Mouse (Mus musculus) Patski (cell line): Measurements from ENCODE around the gene Ugt1a5. TPM values are rescaled to one million over a fixed set of nuclear protein-coding genes. Genes with fewer than 3 reads are reported as not detected.
A peak's percentile ranks its signal among the peaks of the same experiment; 100 is the strongest.
"Not testable (repeated sequence)": the region's sequence is repeated elsewhere in the genome, so short reads cannot be mapped to it uniquely, and the experiment has no call there.

Source experiments
- ATAC-seq: fragments of 100-300 bp; one replicate; pipeline ENCODE4 v1.8.0; 2021
- CTCF ChIA-PET: fragments of 350-600 bp; sonication (Branson Sonifier 250); formaldehyde crosslinking; loops from one replicate; lab custom pipeline; 2022; ENCODE audit warnings: inconsistent platforms; lab: Charles Lee
- POLR2A ChIA-PET: fragments of 350-600 bp; sonication (Branson Sonifier 250); formaldehyde crosslinking; loops from one replicate; lab custom pipeline; 2022; ENCODE audit warnings: antibody characterized with exemption, inconsistent platforms; lab: Charles Lee
- DNase-seq: peaks from one replicate; pipeline ENCODE4 v3.0.0-alpha.2; 2011; ENCODE audit warnings: low read depth, low spot score
- H3K27me3 ChIP-seq: fragments of 371-371 bp; one replicate; pipeline ENCODE4 v1.5.1; 2021
- CTCF ChIP-seq: fragments of 100-300 bp; IDR thresholded peaks from one replicate; pipeline ENCODE4 v1.5.1; 2021
- in situ Hi-C: fragments of 300-500 bp; cut with MboI; formaldehyde crosslinking; loops from 3 replicates; pipeline ENCODE4 v1.11.1; 2018; ENCODE audit warnings: low pct_unique_long_range_greater_than_20kb, mixed read lengths
- polyA plus RNA-seq: library from polyadenylated mRNA; unstranded; gene quantifications from one replicate; pipeline ENCODE4 v1.2.3, GENCODE M21; 2021

Ugt1a5 gene
- polyA plus RNA-seq, 1 experiment from 2014 or later, result not detected

- in situ Hi-C loops, result no loop called here
- POLR2A ChIA-PET, result no interaction called here
- ATAC-seq, result no peak
Measured at GRCm38 (mm10) chr1:88138145-88138544, 27.7 kb upstream of the Ugt1a5 start.

DNA sequence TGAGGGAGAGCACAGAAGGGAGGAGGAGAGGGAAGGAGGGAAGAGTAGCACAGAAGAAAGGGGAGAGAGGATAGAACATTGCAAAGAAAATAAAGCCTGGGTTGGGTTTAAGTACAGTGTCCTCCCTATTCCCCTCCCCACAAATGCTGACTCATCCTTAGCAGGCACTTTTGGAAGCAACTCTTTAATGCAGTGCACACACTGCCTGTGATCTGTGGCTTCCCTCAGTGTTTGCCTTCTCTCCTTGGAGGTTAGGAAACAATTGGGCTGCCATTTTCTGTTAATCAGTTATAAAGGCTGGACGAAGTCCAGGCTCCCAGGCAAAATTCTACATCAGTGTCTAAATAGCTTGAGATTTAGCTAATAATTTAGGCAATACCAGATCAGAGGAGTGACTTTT is 25.3 kb upstream of the Ugt1a5 start:
- DNase-seq, H3K27me3 ChIP-seq, in situ Hi-C loops, POLR2A ChIA-PET, CTCF ChIA-PET: not testable (repeated sequence)
- ATAC-seq, result peak; percentile 75

More at GRCm38 (mm10) chr1:88138145-88138544, 27.7 kb upstream of the Ugt1a5 start:
- CTCF ChIA-PET, result interaction anchor here (1.4 kb wide), 1 partner anchor 19 kb away, joined by 3 read pairs; no protein-coding TSS in a partner anchor
- no peak for TF ChIP-seq CTCF
- H3K27me3 ChIP-seq, result no peaks in the 10 kb centered on the region
- no peak for DNase-seq

DNA sequence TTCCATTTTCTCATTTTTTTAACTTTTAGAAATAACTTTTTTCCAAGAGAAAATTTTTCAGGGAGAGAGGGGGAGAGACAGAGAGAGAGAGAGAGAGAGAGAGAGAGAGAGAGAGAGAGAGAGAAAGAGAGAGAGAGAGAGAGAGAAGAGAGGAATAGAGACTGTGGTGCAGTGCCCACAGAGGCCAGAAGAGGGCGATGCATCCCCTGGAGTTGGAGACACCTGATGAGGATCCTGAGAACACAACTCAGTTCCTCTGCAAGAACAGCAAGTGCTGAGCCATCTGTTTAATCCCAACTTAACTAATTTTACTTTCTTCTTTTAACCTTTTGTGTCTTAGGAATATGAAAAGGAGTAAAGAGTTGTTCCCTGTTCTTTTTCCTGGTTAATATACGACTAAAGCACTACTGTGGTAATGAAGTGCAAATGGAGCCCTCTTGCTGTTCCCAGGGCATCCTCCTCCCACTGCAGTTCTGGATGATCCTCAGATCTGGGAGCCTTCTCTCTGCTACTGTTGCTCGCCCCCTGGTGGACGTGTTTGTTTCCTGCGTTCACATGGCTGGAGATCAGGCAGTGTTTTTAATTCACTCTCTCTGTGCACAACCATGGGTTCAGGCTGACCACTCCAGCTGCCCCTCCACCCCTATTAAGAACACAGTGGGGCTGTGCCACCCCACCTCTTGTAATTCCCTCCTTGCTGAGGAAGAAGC is 21.7 kb upstream of the Ugt1a5 start:
- H3K27me3 ChIP-seq, in situ Hi-C loops, DNase-seq: not testable (repeated sequence)
- ChIA-PET POLR2A (interaction anchor here (0.6 kb wide), 1 partner anchor 25 kb away, joined by 4 read pairs; no protein-coding TSS in a partner anchor), CTCF (interaction anchor here (0.8 to 1.9 kb wide), 2 partner anchors 11 to 139 kb away, joined by 3 to 5 read pairs; no protein-coding TSS in a partner anchor)
- peak; percentile 64 for TF ChIP-seq CTCF
- peak; percentile 55 for ATAC-seq

- H3K27me3 ChIP-seq, in situ Hi-C loops, CTCF ChIA-PET, ATAC-seq, DNase-seq, POLR2A ChIA-PET: not testable (repeated sequence)
- TF ChIP-seq CTCF, result peak; percentile 48
Measured at GRCm38 (mm10) chr1:88145278-88145677, 20.5 kb upstream of the Ugt1a5 start.

GRCm38 (mm10) chr1:88150133-88150532 is 15.7 kb upstream of the Ugt1a5 start:
- ATAC-seq, POLR2A ChIA-PET, H3K27me3 ChIP-seq, DNase-seq: not testable (repeated sequence)
- CTCF ChIA-PET, result interaction anchor here (1.8 to 2.4 kb wide), 2 partner anchors 128 to 138 kb away, joined by 4 to 9 read pairs; partner anchors contain the start of genes Hjurp and Trpm8
- TF ChIP-seq CTCF, result peak; percentile 55
- in situ Hi-C loops, result loop anchor here (5.0 kb wide), 1 partner anchor 127 kb away; the partner anchor contains the start of genes Hjurp and Trpm8

- H3K27me3 ChIP-seq, result no peaks in the 10 kb centered on the region
- ChIA-PET POLR2A (no interaction called here), CTCF (no interaction called here)
- DNase-seq, result no peak
- no peak for TF ChIP-seq CTCF
- in situ Hi-C loops, result no loop called here
- ATAC-seq, result no peak
Measured at GRCm38 (mm10) chr1:88158430-88158829, 7.4 kb upstream of the Ugt1a5 start.

DNA sequence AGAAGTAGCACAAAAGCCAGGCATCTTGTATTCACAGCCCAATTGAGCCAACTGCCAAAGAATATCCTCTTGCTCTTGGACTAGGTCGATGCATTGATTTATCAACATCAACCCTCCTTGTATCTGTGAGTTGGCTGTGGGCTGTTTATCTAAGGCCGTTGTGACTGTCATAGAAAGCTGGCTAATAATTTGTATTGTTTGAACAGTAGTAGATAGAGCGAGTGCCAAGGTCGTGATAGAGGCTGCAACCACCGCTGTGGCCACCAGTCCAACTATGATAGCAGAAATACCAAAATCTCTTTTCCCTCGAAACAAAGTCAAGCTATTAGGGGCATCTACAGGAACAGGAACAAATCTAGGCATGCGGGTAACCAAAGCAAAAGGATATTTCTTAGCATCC is 6.4 kb downstream of the Ugt1a5 start:
- H3K27me3 ChIP-seq, DNase-seq, CTCF ChIA-PET, in situ Hi-C loops, ATAC-seq, POLR2A ChIA-PET: not testable (repeated sequence)

DNA sequence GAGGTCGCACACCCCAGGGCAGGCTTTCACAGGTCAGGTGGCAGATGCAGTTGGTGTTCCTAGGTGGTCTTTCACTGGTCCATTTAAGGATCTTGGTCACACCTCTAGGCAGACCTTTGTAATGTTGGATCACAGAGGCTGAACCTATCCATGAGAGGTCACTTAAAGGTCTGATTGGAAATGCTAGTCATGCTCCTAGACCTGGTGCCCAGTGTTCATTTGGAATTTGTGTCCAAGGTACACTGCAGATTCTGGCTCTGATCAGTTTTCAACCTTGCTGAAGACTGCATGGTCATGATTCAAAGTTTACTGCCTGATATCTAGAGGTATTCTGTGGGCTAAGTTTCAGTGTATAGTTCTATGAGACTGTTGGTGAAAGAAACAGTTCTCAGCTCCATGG is 13.8 kb downstream of the Ugt1a5 start:
- peaks cover 4% of the 10 kb centered on the region for H3K27me3 ChIP-seq
- in situ Hi-C loops, result no loop called here
- POLR2A ChIA-PET, result no interaction called here
- ATAC-seq (no peak), DNase-seq (no peak)
- no peak for TF ChIP-seq CTCF
- CTCF ChIA-PET, result no interaction called here

DNA sequence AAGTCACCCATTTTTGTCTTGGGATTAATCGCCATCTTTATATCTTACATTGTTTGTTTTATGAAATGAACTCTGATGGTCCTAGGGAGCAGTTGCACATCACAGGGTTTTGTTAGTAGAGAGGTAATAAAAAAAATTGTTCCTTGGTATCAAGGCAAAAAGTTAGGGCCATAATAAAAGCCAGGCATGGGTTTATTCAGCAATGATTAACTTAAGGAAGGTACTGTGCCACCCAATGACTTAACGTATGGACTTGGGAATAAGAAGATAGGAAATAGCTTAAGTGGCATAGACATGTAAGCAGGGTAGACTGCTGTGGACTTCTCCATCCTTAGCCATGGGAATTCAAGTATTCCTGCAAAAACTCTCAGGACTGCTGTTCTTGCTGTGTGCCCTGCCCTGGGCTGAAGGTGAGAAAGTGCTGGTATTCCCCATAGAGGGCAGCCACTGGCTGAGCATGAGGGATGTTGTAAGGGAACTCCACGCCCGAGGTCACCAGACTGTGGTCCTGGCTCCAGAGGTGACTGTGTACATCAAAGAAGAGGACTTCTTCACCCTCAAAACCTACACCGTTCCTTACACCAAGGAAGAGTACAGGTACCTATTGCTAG is 20.6 kb downstream of the Ugt1a5 start:
- no peak for TF ChIP-seq CTCF
- in situ Hi-C loops, result no loop called here
- DNase-seq (no peak), ATAC-seq (no peak)
- ChIA-PET CTCF (no interaction called here), POLR2A (no interaction called here)
- H3K27me3 ChIP-seq, result peaks cover 4% of the 10 kb centered on the region

DNA sequence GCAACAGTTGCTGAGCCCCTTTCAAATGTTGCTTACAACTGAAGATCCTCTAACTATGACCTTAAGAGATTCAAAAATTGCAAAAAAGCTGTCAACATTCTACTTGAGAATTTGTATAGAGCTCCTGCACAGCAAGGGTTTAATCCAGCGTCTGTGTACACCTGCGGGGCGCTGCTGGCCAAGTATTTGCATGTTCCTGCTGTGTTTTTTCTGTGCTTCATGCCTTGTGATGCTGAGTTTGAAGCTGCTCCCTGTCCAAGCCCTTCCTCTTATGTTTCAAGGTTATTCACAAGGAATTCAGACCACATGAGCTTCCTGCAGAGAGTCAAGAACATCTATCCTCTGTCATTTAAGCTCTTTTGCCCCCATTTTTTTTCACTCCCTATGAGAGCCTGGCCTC is 26.3 kb downstream of the Ugt1a5 start:
- DNase-seq (no peak), ATAC-seq (no peak)
- CTCF ChIA-PET, result interaction anchor here (1.0 kb wide), 1 partner anchor 14 kb away, joined by 3 read pairs; no protein-coding TSS in a partner anchor
- no peaks in the 10 kb centered on the region for H3K27me3 ChIP-seq
- no peak for TF ChIP-seq CTCF
- in situ Hi-C loops, result no loop called here
- POLR2A ChIA-PET, result no interaction called here

DNA sequence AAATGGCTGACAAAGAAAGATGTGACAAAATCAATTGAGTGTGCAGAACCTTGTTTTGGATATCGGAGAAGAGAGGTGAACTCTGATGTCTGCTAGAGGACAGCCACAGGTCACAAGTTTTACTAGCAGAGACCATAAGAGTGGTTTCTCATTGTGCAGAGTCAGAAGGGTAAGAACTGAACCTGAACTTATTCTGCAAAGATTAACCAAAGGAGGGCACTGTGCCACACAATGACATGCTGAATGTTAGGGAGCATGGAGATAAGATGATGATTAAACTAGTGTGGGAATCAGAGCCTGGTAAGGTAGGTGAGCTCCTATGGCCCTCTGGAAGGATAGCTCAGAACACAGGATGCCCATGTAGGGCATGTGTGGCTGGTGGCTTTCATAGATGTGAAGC is 29.9 kb downstream of the Ugt1a5 start:
- CTCF ChIA-PET, result interaction anchor here (1.0 kb wide), 1 partner anchor 26 kb away, joined by 3 read pairs; no protein-coding TSS in a partner anchor
- ATAC-seq (peak; percentile 54), DNase-seq (peak; percentile 39)
- in situ Hi-C loops, result no loop called here
- TF ChIP-seq CTCF, result no peak
- POLR2A ChIA-PET, result no interaction called here
- H3K27me3 ChIP-seq, result no peaks in the 10 kb centered on the region
